Mouse (Mus musculus): Measurements from ENCODE around the gene Olfr364-ps1. TPM values are rescaled to one million over a fixed set of nuclear protein-coding genes. Genes with fewer than 3 reads are reported as not detected.

Gene Olfr364-ps1
- total RNA-seq (2012; rRNA removed) = not detected in 2 replicates
- not detected in 2 replicates for total RNA-seq (2014; rRNA removed)
- polyA plus RNA-seq (2012; ENCODE audit: insufficient read length, low read depth) = not detected in 2 replicates

DNA sequence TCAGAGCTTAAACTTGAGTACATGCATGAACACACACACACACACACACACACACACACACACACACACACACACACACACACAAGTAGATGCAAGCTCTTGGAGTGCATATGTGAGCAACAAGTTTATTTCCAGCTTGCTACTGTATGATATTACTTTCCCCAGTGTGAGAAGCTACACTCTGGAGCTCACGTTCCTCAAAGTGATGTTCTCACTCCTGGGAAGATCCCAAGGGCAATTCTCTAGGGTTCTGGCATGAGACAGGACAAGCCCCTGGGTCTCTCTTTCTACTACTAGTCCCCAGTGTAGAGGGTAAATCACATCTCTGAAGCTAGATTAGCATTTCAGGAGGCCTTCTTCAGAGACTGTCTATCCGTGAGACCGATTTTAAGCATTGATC, at the start of gene Olfr364-ps1:
Gene Olfr364-ps1 (plus strand): TSS at position 301 of the 400 bp plus-strand sequence.
- dilution Hi-C loops (cut with MboI; ENCODE audit: extremely low pct_ligation_motif_present, extremely low pct_unique_long_range_greater_than_20kb, low sequenced_read_pairs) = no loop called here
- in situ Hi-C loops (cut with MboI; ENCODE audit: low pct_ligation_motif_present, low pct_unique_long_range_greater_than_20kb, low sequenced_read_pairs) = no loop called here
- DNase-seq (ENCODE audit: extremely low read depth) = no peak

DNA sequence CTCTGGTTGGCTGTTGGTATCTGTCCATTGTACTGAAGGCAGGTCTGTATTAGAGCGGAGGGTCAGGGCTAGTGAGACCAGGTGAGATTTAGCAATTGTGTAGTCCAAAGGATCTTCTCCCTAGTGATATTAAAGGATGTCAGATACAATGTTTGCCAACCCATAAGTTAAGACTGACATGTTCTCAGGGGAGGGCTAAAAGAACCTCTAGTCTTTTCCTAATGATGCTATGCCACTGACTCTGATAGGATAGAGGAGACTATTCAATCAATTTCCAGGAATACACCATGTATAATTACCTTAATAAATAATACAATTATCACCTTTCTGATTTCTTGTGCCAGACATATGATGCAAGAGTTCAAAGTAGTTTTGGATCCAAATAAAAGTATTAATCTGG, 21.3 kb upstream of the Olfr364-ps1 start, which contains the start of gene Olfr362:
Gene Olfr362 (minus strand): TSS at position 101 of the 400 bp plus-strand sequence.
- H3K9me3 ChIP-seq (replicated peaks; ENCODE audit: low read length) = no peaks in the 10 kb centered on the region
- no peaks in the 10 kb centered on the region for H3K36me3 ChIP-seq (replicated peaks in 1 of 2; ENCODE audit: control insufficient read depth in 1 of 2, insufficient read depth in 1 of 2, low read length in 1 of 2)
- peaks cover 24% of the 10 kb centered on the region for H3K27me3 ChIP-seq (replicated peaks)
- no peak for DNase-seq (ENCODE audit: extremely low read depth)
- TF ChIP-seq RCOR1 (conservative IDR thresholded peaks at IDR 0.05; ENCODE audit: low read depth, low read length) (no peak), IRF4 (IDR thresholded peaks at IDR 0.05; ENCODE audit: low read depth, low read length) (no peak), ZNF384 (IDR thresholded peaks at IDR 0.05; ENCODE audit: low read depth, low read length) (no peak), ETS1 (conservative IDR thresholded peaks at IDR 0.05; ENCODE audit: low read depth, low read length) (no peak), USF2 (conservative IDR thresholded peaks at IDR 0.05; ENCODE audit: low read depth, low read length) (no peak), EP300 (IDR thresholded peaks at IDR 0.05; ENCODE audit: low read length) (no peak)
- H3K27ac ChIP-seq (ENCODE audit: insufficient read depth, low read depth) = no peak within 1 kb of the TSS
- H3K4me1 ChIP-seq (ENCODE audit: control insufficient read depth in 1 of 2, insufficient read depth in 2 of 2) = no peaks in the 10 kb centered on the region
- no peak within 1 kb of the TSS for H3K4me3 ChIP-seq (replicated peaks in 1 of 3; ENCODE audit: low read depth in 2 of 3, low read length in 2 of 3, poor library complexity in 1 of 3)
- dilution Hi-C loops (cut with MboI; ENCODE audit: extremely low pct_ligation_motif_present, extremely low pct_unique_long_range_greater_than_20kb, low sequenced_read_pairs) (no loop called here), in situ Hi-C loops (cut with MboI; ENCODE audit: low pct_ligation_motif_present, low pct_unique_long_range_greater_than_20kb, low sequenced_read_pairs) (no loop called here)
- no peak within 1 kb of the TSS for H3K4me2 ChIP-seq (ENCODE audit: insufficient read depth, low read depth, poor library complexity, severe bottlenecking)
- no peak within 1 kb of the TSS for H3K9ac ChIP-seq (ENCODE audit: insufficient read depth, low read depth)
- no peaks in the 10 kb centered on the region for H3K79me2 ChIP-seq (replicated peaks; ENCODE audit: control insufficient read depth, extremely low read depth, insufficient read depth, poor library complexity, severe bottlenecking)

More for the DNA sequence above, at the start of gene Olfr364-ps1:
- Histone ChIP-seq H3K36me3 (replicated peaks in 1 of 2; ENCODE audit: control insufficient read depth in 1 of 2, insufficient read depth in 1 of 2, low read length in 1 of 2) (no peaks in the 10 kb centered on the region), H3K4me1 (ENCODE audit: control insufficient read depth in 1 of 2, insufficient read depth in 2 of 2) (no peaks in the 10 kb centered on the region), H3K4me3 (replicated peaks in 1 of 3; ENCODE audit: low read depth in 2 of 3, low read length in 2 of 3, poor library complexity in 1 of 3) (no peak within 1 kb of the TSS), H3K27ac (ENCODE audit: insufficient read depth, low read depth) (no peak within 1 kb of the TSS), H3K4me2 (ENCODE audit: insufficient read depth, low read depth, poor library complexity, severe bottlenecking) (no peak within 1 kb of the TSS), H3K79me2 (replicated peaks; ENCODE audit: control insufficient read depth, extremely low read depth, insufficient read depth, poor library complexity, severe bottlenecking) (no peaks in the 10 kb centered on the region), H3K9ac (ENCODE audit: insufficient read depth, low read depth) (no peak within 1 kb of the TSS), H3K9me3 (replicated peaks; ENCODE audit: low read length) (no peaks in the 10 kb centered on the region), H3K27me3 (replicated peaks) (peaks cover 53% of the 10 kb centered on the region)
- no peak for TF ChIP-seq ZNF384 (IDR thresholded peaks at IDR 0.05; ENCODE audit: low read depth, low read length)
- no peak for TF ChIP-seq GABPA (IDR thresholded peaks at IDR 0.05; ENCODE audit: insufficient replicate concordance, low read depth, low read length)
- no peak for TF ChIP-seq CTCF (conservative IDR thresholded peaks at IDR 0.05 in 1 of 2, IDR thresholded peaks at IDR 0.05 in 1 of 2; ENCODE audit: low read depth in 2 of 2, low read length in 2 of 2)
- no peak for TF ChIP-seq NELFE (IDR thresholded peaks at IDR 0.05; ENCODE audit: low read depth, low read length)
- no peak for TF ChIP-seq TCF12 (IDR thresholded peaks at IDR 0.05; ENCODE audit: low read depth, low read length)
- no peak for TF ChIP-seq SMC3 (IDR thresholded peaks at IDR 0.05; ENCODE audit: low read depth, low read length)
- no peak for TF ChIP-seq RCOR1 (conservative IDR thresholded peaks at IDR 0.05; ENCODE audit: low read depth, low read length)
- no peak for TF ChIP-seq MXI1 (IDR thresholded peaks at IDR 0.05; ENCODE audit: low read depth, low read length)
- no peak for TF ChIP-seq BHLHE40 (IDR thresholded peaks at IDR 0.05; ENCODE audit: low read depth, low read length)
- no peak for TF ChIP-seq PAX5 (IDR thresholded peaks at IDR 0.05; ENCODE audit: low read length)
- no peak for TF ChIP-seq IRF4 (IDR thresholded peaks at IDR 0.05; ENCODE audit: low read depth, low read length)
- TF ChIP-seq MAFK (IDR thresholded peaks at IDR 0.05; ENCODE audit: insufficient replicate concordance, low read length) = no peak
